Mouse (Mus musculus) thymus, adult 2 months (tissue): ENCODE measurements at regions not wholly inside any gene's neighbourhood (a gene's known extent, or its start where the extent isn't known, plus 50 kb on each side); places are given as distances from the start of the nearest gene placed in this dataset.

Experiments used
- CTCF ChIP-seq: fragments of 200-500 bp; IDR thresholded peaks from 2 replicates; pipeline ENCODE4 v1.5.1; 2012; ENCODE audit warnings: mild to moderate bottlenecking, control low read depth, low read length, moderate library complexity, borderline replicate concordance; ENCODE audit not compliant: control insufficient read depth, poor library complexity, insufficient read depth; ENCODE audit errors: extremely low read depth
- POLR2A ChIP-seq: fragments of 200-500 bp; IDR thresholded peaks from 2 replicates; pipeline ENCODE4 v1.6.1; 2012; ENCODE audit warnings: mild to moderate bottlenecking, low read length, control low read depth, moderate library complexity; ENCODE audit not compliant: control insufficient read depth, poor library complexity, insufficient read depth; ENCODE audit errors: extremely low read depth

DNA sequence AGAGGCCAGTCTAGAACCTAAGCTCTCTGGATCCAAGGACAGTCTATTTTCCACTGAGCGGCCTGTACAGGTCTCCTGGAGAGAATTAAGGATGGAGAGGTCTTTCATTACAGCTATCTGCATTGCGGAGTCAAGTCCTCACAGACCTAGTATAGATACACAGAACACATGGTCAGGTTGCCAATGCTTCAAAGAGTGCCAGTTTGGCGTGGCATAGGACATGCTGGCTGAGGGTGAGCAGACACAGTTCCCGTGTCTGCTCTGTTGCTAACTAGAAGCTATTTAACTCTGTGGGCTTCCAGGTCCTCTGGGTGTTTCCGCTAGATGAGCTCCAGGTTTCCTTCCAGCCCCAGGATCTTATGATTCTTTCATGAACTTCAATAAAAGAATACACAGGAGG lies 169.0 kb upstream of the Igfbp7 start:
- no peak for TF ChIP-seq CTCF
- TF ChIP-seq POLR2A = no peak
